Mouse (Mus musculus) erythroblast, embryonic 14.5 days (primary cell): ENCODE data around the gene Cep128.

Source experiments
- GATA1 ChIP-seq: IDR thresholded peaks from 2 replicates; pipeline ENCODE4 v1.6.1; 2012; ENCODE audit warnings: low read length, inconsistent platforms, mixed read lengths
- TAL1 ChIP-seq: IDR thresholded peaks from 3 replicates; pipeline ENCODE4 v1.6.1; 2012; ENCODE audit warnings: low read length, inconsistent platforms, mixed read lengths

DNA sequence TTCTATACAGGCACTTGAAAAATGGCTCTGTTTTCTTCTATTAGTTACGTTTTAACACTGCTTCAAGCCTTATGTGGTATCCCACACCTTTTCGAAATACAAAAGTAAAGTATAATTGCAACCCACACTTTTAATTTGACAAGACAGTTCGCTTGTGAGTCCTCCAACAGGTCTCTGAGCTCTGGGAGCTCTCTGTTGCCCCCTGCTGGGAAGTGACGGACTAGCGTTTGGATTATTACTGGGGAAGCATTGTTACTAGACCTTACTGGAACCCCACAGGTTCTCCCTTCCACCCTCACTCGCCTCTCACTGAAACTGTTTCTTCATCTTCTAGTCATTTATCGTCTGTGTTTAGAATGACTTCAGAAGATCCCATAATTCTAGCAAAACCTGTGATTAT lies 34.6 kb upstream of the Cep128 start:
- no peak for TF ChIP-seq TAL1
- TF ChIP-seq GATA1 = no peak
